Mouse (Mus musculus): ENCODE measurements at regions not wholly inside any gene's neighbourhood (a gene's known extent, or its start where the extent isn't known, plus 50 kb on each side); places are given as distances from the start of the nearest gene placed in this dataset.

GRCm38 (mm10) chr3:41857446-41857845 lies 115.0 kb downstream of the D3Ertd751e start:
- DNase-seq (ENCODE audit: low spot score) = no peak

- no peak for DNase-seq (ENCODE audit: low spot score)
These were observed 120.3 kb downstream of the D3Ertd751e start for GRCm38 (mm10) chr3:41862674-41863073.

- no peak for DNase-seq (ENCODE audit: low spot score)
These were observed 166.5 kb downstream of the D3Ertd751e start for GRCm38 (mm10) chr3:41908952-41909351.

- DNase-seq (ENCODE audit: low spot score) = no peak
These were observed 170.8 kb downstream of the D3Ertd751e start for GRCm38 (mm10) chr3:41913190-41913589.

GRCm38 (mm10) chr3:41939843-41940242 lies 197.4 kb downstream of the D3Ertd751e start:
- no peak for DNase-seq (ENCODE audit: low spot score)

- DNase-seq (ENCODE audit: low spot score) = no peak
These were observed 200.6 kb downstream of the D3Ertd751e start for GRCm38 (mm10) chr3:41942964-41943363.

GRCm38 (mm10) chr3:41949404-41949803 lies 207.0 kb downstream of the D3Ertd751e start:
- no peak for DNase-seq (ENCODE audit: low spot score)

GRCm38 (mm10) chr3:41957385-41957784 lies 215.0 kb downstream of the D3Ertd751e start:
- DNase-seq (ENCODE audit: low spot score) = no peak

GRCm38 (mm10) chr3:41960209-41960608 lies 217.8 kb downstream of the D3Ertd751e start:
- DNase-seq (ENCODE audit: low spot score) = no peak

GRCm38 (mm10) chr3:41962923-41963322 lies 220.5 kb downstream of the D3Ertd751e start:
- no peak for DNase-seq (ENCODE audit: low spot score)

GRCm38 (mm10) chr3:42006672-42007265 lies 264.4 kb downstream of the D3Ertd751e start:
- DNase-seq (ENCODE audit: low spot score) = no peak

- no peak for DNase-seq (ENCODE audit: low spot score)
These were observed 280.8 kb downstream of the D3Ertd751e start for GRCm38 (mm10) chr3:42023187-42023586.

GRCm38 (mm10) chr3:42039632-42040031 lies 297.2 kb downstream of the D3Ertd751e start:
- no peak for DNase-seq (ENCODE audit: low spot score)

GRCm38 (mm10) chr3:42040270-42040812 lies 297.9 kb downstream of the D3Ertd751e start:
- DNase-seq (ENCODE audit: low spot score) = no peak

GRCm38 (mm10) chr3:42040959-42041358 lies 298.5 kb downstream of the D3Ertd751e start:
- DNase-seq (ENCODE audit: low spot score) = no peak

GRCm38 (mm10) chr3:42057286-42057868 lies 315.0 kb downstream of the D3Ertd751e start:
- no peak for DNase-seq (ENCODE audit: low spot score)

GRCm38 (mm10) chr3:42065093-42065935 lies 322.9 kb downstream of the D3Ertd751e start:
- DNase-seq (ENCODE audit: low spot score) = no peak

- DNase-seq (ENCODE audit: low spot score) = no peak
These were observed 323.6 kb downstream of the D3Ertd751e start for GRCm38 (mm10) chr3:42065962-42066361.

- DNase-seq (ENCODE audit: low spot score) = no peak
These were observed 324.6 kb downstream of the D3Ertd751e start for GRCm38 (mm10) chr3:42067036-42067435.

GRCm38 (mm10) chr3:42074532-42075287 lies 332.3 kb downstream of the D3Ertd751e start:
- DNase-seq (ENCODE audit: low spot score) = no peak

- DNase-seq (ENCODE audit: low spot score) = peak; percentile 15
These were observed 368.8 kb downstream of the D3Ertd751e start for GRCm38 (mm10) chr3:42110976-42111847.
